Mouse (Mus musculus) limb, embryonic 11.5 days (tissue): Measurements from ENCODE around the gene AI661453. TPM values are rescaled to one million over a fixed set of nuclear protein-coding genes. Genes with fewer than 3 reads are reported as not detected.

Source experiments
- ATAC-seq: fragments of 200-750 bp; cut with Nextera tagmentation; 2 replicates; pipeline ENCODE4 v1.8.0; 2017; ENCODE audit warnings: low read depth; ENCODE audit not compliant: insufficient number of reproducible peaks, low FRiP score, low TSS enrichment
- DNase-seq: peaks from one replicate; pipeline ENCODE4 v3.0.0-alpha.2; 2015; ENCODE audit warnings: low spot score
- H3K27ac ChIP-seq: fragments of 300-500 bp; sonication (generic); replicated peaks from 2 replicates; pipeline ENCODE4 v1.5.1; 2014; ENCODE audit warnings: low read depth, mild to moderate bottlenecking, low read length
- H3K27me3 ChIP-seq: fragments of 300-500 bp; sonication (generic); 2 replicates; pipeline ENCODE4 v1.6.1; 2014; ENCODE audit warnings: mild to moderate bottlenecking, low read length, mixed read lengths; ENCODE audit not compliant: control insufficient read depth, insufficient read depth
- H3K36me3 ChIP-seq: fragments of 300-500 bp; sonication (generic); 2 replicates; pipeline ENCODE4 v1.6.1; 2014; ENCODE audit warnings: mild to moderate bottlenecking, low read length, moderate library complexity, mixed read lengths; ENCODE audit not compliant: control insufficient read depth, insufficient read depth
- H3K4me1 ChIP-seq: fragments of 300-500 bp; sonication (generic); 2 replicates; pipeline ENCODE4 v1.6.1; 2014; ENCODE audit warnings: low read length, mixed read lengths; ENCODE audit not compliant: control insufficient read depth, insufficient read depth
- H3K4me2 ChIP-seq: fragments of 300-500 bp; sonication (generic); 2 replicates; pipeline ENCODE4 v1.6.1; 2014; ENCODE audit warnings: low read depth, mild to moderate bottlenecking, moderate library complexity; ENCODE audit not compliant: severe bottlenecking
- H3K4me3 ChIP-seq: fragments of 300-500 bp; sonication (generic); 2 replicates; pipeline ENCODE4 v1.5.1; 2014; ENCODE audit warnings: low read depth, low read length
- H3K9ac ChIP-seq: fragments of 300-500 bp; sonication (generic); 2 replicates; pipeline ENCODE4 v1.6.1; 2014; ENCODE audit warnings: mild to moderate bottlenecking, low read length
- H3K9me3 ChIP-seq: fragments of 300-500 bp; sonication (generic); 2 replicates; pipeline ENCODE4 v1.6.1; 2016; ENCODE audit warnings: low read length; ENCODE audit not compliant: control insufficient read depth
- WGBS: fragments of 180-500 bp; shearing (Covaris S2); extraction: QIAGEN DNeasy Blood & Tissue Kit; methylation state at CpG from one replicate; pipeline ENCODE4 v1.1.7; 2014; 5-methylcytosine and 5-hydroxymethylcytosine counted together
- polyA plus RNA-seq: library from polyadenylated mRNA; unstranded; fragments of >200 nt; fragmentation: Nextera tagmentation; extraction: Ambion mirVana; gene quantifications from 2 replicates; pipeline ENCODE4 v1.2.1, GENCODE M21; 2014

AI661453 gene
- polyA plus RNA-seq, 1 experiment from 2014 or later, result 0.41 TPM

GRCm38 (mm10) chr17:47446025-47446424, 9.6 kb downstream of the AI661453 start:
- 80% methylated on average over 9 of the region's 9 CpGs for WGBS
- Histone ChIP-seq H3K9ac (no peak overlapping the region), H3K27ac (no peak overlapping the region), H3K9me3 (no peaks in the 10 kb centered on the region), H3K27me3 (no peaks in the 10 kb centered on the region; the same call in 1 of the 2 replicates), H3K4me1 (peaks cover 11% of the 10 kb centered on the region), H3K4me3 (no peak overlapping the region), H3K4me2 (no peak overlapping the region), H3K36me3 (no peaks in the 10 kb centered on the region)
- DNase-seq, result no peak
- ATAC-seq, result no peak

GRCm38 (mm10) chr17:47446561-47446960, 10.1 kb downstream of the AI661453 start:
- WGBS, result 89% methylated on average over 11 of the region's 11 CpGs
- Histone ChIP-seq H3K9me3 (no peaks in the 10 kb centered on the region), H3K4me1 (peaks cover 11% of the 10 kb centered on the region), H3K27me3 (no peaks in the 10 kb centered on the region; the same call in 1 of the 2 replicates), H3K9ac (no peak overlapping the region), H3K4me3 (no peak overlapping the region), H3K27ac (no peak overlapping the region), H3K36me3 (no peaks in the 10 kb centered on the region), H3K4me2 (no peak overlapping the region)
- ATAC-seq (no peak), DNase-seq (no peak)

- H3K4me1 ChIP-seq, result peaks cover 11% of the 10 kb centered on the region
Measured at GRCm38 (mm10) chr17:47448523-47449372, 12.3 kb downstream of the AI661453 start.

GRCm38 (mm10) chr17:47449432-47449831, 13.0 kb downstream of the AI661453 start:
- Histone ChIP-seq H3K27ac (no peak overlapping the region), H3K4me2 (no peak overlapping the region), H3K4me1 (peaks cover 11% of the 10 kb centered on the region), H3K36me3 (no peaks in the 10 kb centered on the region), H3K9ac (no peak overlapping the region), H3K4me3 (no peak overlapping the region), H3K9me3 (no peaks in the 10 kb centered on the region), H3K27me3 (no peaks in the 10 kb centered on the region)
- 60% methylated on average over 5 of the region's 5 CpGs for WGBS
- DNase-seq (no peak), ATAC-seq (no peak)

More at GRCm38 (mm10) chr17:47448523-47449372, 12.3 kb downstream of the AI661453 start:
- Histone ChIP-seq H3K4me3 (no peak overlapping the region), H3K9ac (no peak overlapping the region), H3K4me2 (no peak overlapping the region), H3K27me3 (no peaks in the 10 kb centered on the region), H3K9me3 (no peaks in the 10 kb centered on the region), H3K36me3 (no peaks in the 10 kb centered on the region), H3K27ac (no peak overlapping the region; the same call in 1 of the 2 replicates)
- ATAC-seq (no peak), DNase-seq (no peak)
- 35% methylated on average over 8 of the region's 8 CpGs for WGBS

- H3K4me2 ChIP-seq, result no peak overlapping the region
- ATAC-seq (no peak), DNase-seq (no peak)
- no peak overlapping the region for H3K27ac ChIP-seq
- H3K27me3 ChIP-seq, result no peaks in the 10 kb centered on the region
- 29% methylated on average over 7 of the region's 7 CpGs for WGBS
- H3K9ac ChIP-seq, result no peak overlapping the region
- H3K36me3 ChIP-seq, result no peaks in the 10 kb centered on the region
- H3K9me3 ChIP-seq, result no peaks in the 10 kb centered on the region
- no peak overlapping the region for H3K4me3 ChIP-seq
- H3K4me1 ChIP-seq, result peaks cover 11% of the 10 kb centered on the region
Measured at GRCm38 (mm10) chr17:47450239-47450638, 13.8 kb downstream of the AI661453 start.

GRCm38 (mm10) chr17:47450880-47451565, 14.6 kb downstream of the AI661453 start:
- H3K27ac ChIP-seq, result no peak overlapping the region

GRCm38 (mm10) chr17:47452886-47453285, 16.5 kb downstream of the AI661453 start:
- no peak for DNase-seq
- H3K36me3 ChIP-seq, result no peaks in the 10 kb centered on the region
- H3K4me2 ChIP-seq, result no peak overlapping the region
- H3K9me3 ChIP-seq, result no peaks in the 10 kb centered on the region
- no peak overlapping the region for H3K9ac ChIP-seq
- 44% methylated on average over 7 of the region's 7 CpGs for WGBS
- H3K4me3 ChIP-seq, result no peak overlapping the region
- no peak for ATAC-seq
- H3K27ac ChIP-seq, result no peak overlapping the region
- no peaks in the 10 kb centered on the region for H3K27me3 ChIP-seq
- H3K4me1 ChIP-seq, result peaks cover 11% of the 10 kb centered on the region

More at GRCm38 (mm10) chr17:47450880-47451565, 14.6 kb downstream of the AI661453 start:
- Histone ChIP-seq H3K9me3 (no peaks in the 10 kb centered on the region), H3K4me2 (no peak overlapping the region), H3K27me3 (no peaks in the 10 kb centered on the region), H3K9ac (no peak overlapping the region), H3K4me1 (peaks cover 11% of the 10 kb centered on the region), H3K36me3 (no peaks in the 10 kb centered on the region), H3K4me3 (no peak overlapping the region)
- 73% methylated on average over 12 of the region's 12 CpGs for WGBS
- no peak for ATAC-seq
- DNase-seq, result no peak

- Histone ChIP-seq H3K4me1 (0 out of 2 replicates have a peak, but pooled peaks cover 3% of the 10 kb centered on the region), H3K4me2 (no peak overlapping the region), H3K27ac (no peak overlapping the region), H3K4me3 (no peak overlapping the region), H3K9me3 (no peaks in the 10 kb centered on the region), H3K9ac (no peak overlapping the region), H3K36me3 (no peaks in the 10 kb centered on the region), H3K27me3 (no peaks in the 10 kb centered on the region)
- ATAC-seq, result no peak
- 81% methylated on average over 8 of the region's 8 CpGs for WGBS
- DNase-seq, result no peak
Measured at GRCm38 (mm10) chr17:47454675-47455074, 18.3 kb downstream of the AI661453 start.
